8 mouse cellular contexts compared by ENCODE assay signal in the genomic region with DNA sequence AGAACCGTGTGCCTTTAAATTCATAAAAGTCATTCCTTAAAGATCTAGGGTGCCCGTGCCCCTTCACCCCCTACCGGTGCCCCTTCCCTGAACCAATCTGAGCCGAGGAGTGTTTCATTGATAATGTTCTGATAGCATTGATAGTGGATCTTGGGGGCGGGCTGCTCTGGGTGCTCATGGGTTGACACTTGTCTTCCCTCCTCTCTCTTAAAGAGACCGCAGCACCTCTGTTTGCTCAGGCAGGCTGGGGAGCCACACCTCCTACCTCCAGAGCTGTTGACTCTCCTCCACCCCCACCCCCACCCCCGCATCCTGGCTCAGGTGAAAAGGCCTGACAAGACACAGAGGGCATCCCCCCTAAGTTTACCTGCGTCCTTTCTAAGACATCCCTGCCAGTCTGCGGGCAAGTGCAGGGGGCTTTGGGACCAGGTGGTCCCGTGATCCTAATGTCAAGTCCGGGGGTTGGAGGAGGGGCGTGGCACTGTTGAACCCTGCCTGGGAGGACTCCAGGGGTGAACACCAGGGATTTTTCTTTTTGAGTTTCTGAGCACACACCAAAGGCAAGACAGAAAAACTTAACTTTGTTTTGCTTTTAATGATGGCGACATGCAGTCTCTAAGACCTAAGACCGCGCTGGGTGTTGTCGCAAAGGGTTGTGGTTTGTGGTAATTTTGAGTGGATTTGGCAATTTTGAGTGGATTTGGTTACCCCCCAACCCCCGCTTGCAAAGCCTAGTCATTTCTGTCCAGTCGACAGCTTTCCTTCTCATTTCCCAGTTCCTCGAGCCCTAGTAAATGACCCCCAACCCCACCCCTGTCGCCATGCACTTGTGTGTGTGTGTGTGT. TPM values are rescaled to one million over a fixed set of nuclear protein-coding genes. Genes with fewer than 3 reads are reported as not detected.
DNase-seq lines count a peak whose midpoint lies in the region; ATAC-seq and TF ChIP-seq lines count a peak whose summit lies in the region.

No protein-coding gene starts in this region.

- H3K4me2 ChIP-seq in neural tube, embryonic 11.5 days (ENCODE audit: low read depth): peak overlapping the region; percentile 100
- H3K4me2 ChIP-seq in limb, embryonic 13.5 days (replicated peaks): peak overlapping the region; percentile 98

- ATAC-seq in neural tube, embryonic 11.5 days (ENCODE audit: insufficient read depth, low FRiP score, low TSS enrichment): no peak
- no peak for ATAC-seq in limb, embryonic 13.5 days (ENCODE audit: low FRiP score, low read depth)

- peak overlapping the region; percentile 84 for H3K4me3 ChIP-seq in neural tube, embryonic 11.5 days (ENCODE audit: low read depth, low read length)
- H3K4me3 ChIP-seq in embryonic fibroblast, embryonic 13.5 days (ENCODE audit: insufficient read depth, low read length): peak overlapping the region; percentile 82
- peak overlapping the region; percentile 94 for H3K4me3 ChIP-seq in limb, embryonic 13.5 days

- peak overlapping the region; percentile 15; the same call in 1 of the 2 replicates for H3K9ac ChIP-seq in neural tube, embryonic 11.5 days (ENCODE audit: low read length)
- H3K9ac ChIP-seq in limb, embryonic 13.5 days: peak overlapping the region; percentile 100

- peaks cover 28% of the 10 kb centered on the region for H3K4me1 ChIP-seq in neural tube, embryonic 11.5 days (ENCODE audit: control insufficient read depth, insufficient read depth, low read length)
- peaks cover 16% of the 10 kb centered on the region; the same call in 1 of the 2 replicates for H3K4me1 ChIP-seq in embryonic fibroblast, embryonic 13.5 days (ENCODE audit: control insufficient read depth, insufficient read depth, low read length)
- H3K4me1 ChIP-seq in limb, embryonic 13.5 days: peaks cover 51% of the 10 kb centered on the region

- no peak for TF ChIP-seq CTCF in embryonic fibroblast, embryonic 13.5 days (IDR thresholded peaks at IDR 0.05; ENCODE audit: borderline replicate concordance, insufficient read depth, low read length)

- H3K27me3 ChIP-seq in neural tube, embryonic 11.5 days (ENCODE audit: control insufficient read depth, insufficient read depth, low read length): no peaks in the 10 kb centered on the region
- H3K27me3 ChIP-seq in limb, embryonic 13.5 days: no peaks in the 10 kb centered on the region

- WGBS in neural tube, embryonic 11.5 days: 40% methylated on average over 20 of the region's 20 CpGs
- 31% methylated on average over 20 of the region's 20 CpGs for WGBS in limb, embryonic 13.5 days

- DNase-seq in neural tube, embryonic 11.5 days (ENCODE audit: low spot score): no peak
- DNase-seq in neural tube, embryonic 10.5 days (ENCODE audit: extremely low spot score, low spot score): no peak
- DNase-seq in naive thymus-derived CD4-positive, alpha-beta T cell, adult 2 months (ENCODE audit: low read depth): peak; percentile 63
- no peak for DNase-seq in natural killer cell, adult 2 months (ENCODE audit: low spot score in 2 of 2)
- DNase-seq in spleen, postnatal 36 days (ENCODE audit: low spot score in 2 of 2): no peak
- no peak for DNase-seq in adrenal gland, adult 2 months

- no peak overlapping the region for H3K27ac ChIP-seq in neural tube, embryonic 11.5 days (ENCODE audit: low read depth, low read length)
- H3K27ac ChIP-seq in embryonic fibroblast, embryonic 13.5 days (ENCODE audit: insufficient read depth, low read length): no peak overlapping the region
- no peak overlapping the region for H3K27ac ChIP-seq in limb, embryonic 13.5 days

- no peak for TF ChIP-seq POLR2A in embryonic fibroblast, embryonic 13.5 days (IDR thresholded peaks at IDR 0.05; ENCODE audit: low read depth, low read length)

- H3K36me3 ChIP-seq in neural tube, embryonic 11.5 days (ENCODE audit: control insufficient read depth, insufficient read depth, low read length): peaks cover 13% of the 10 kb centered on the region
- H3K36me3 ChIP-seq in limb, embryonic 13.5 days: peaks cover 51% of the 10 kb centered on the region

- H3K9me3 ChIP-seq in neural tube, embryonic 11.5 days (ENCODE audit: control insufficient read depth, low read length): no peaks in the 10 kb centered on the region
- H3K9me3 ChIP-seq in limb, embryonic 13.5 days: no peaks in the 10 kb centered on the region

RNA-seq across cellular contexts. Expression of a gene that starts 3.0 kb away (rescaled TPM):
- 10.9 and 12.2 TPM in 2 replicates for polyA plus RNA-seq in neural tube, embryonic 11.5 days (2014; fragmentation: Nextera tagmentation; extraction: Ambion mirVana)
- polyA plus RNA-seq in embryonic fibroblast, embryonic 13.5 days (2011; ENCODE audit: insufficient read length, low read depth, missing spikeins): 12.4 and 15.1 TPM in 2 replicates
- polyA plus RNA-seq in limb, embryonic 13.5 days (2015; fragmentation: Nextera tagmentation; extraction: Ambion mirVana): 11.1 and 12.0 TPM in 2 replicates
- 10 to 100 TPM; 20.5 to 24.0 TPM for total RNA-seq in adrenal gland, adult 2 months (2021)
- polyA plus RNA-seq in adrenal gland, adult 2 months (2012; rRNA removed): 17.2 and 22.3 TPM in 2 replicates

RNA-seq across cellular contexts. Expression of a gene that starts 12.5 kb away (rescaled TPM):
- 1.6 and 2.6 TPM in 2 replicates for polyA plus RNA-seq in neural tube, embryonic 11.5 days (2014; fragmentation: Nextera tagmentation; extraction: Ambion mirVana)
- polyA plus RNA-seq in embryonic fibroblast, embryonic 13.5 days (2011; ENCODE audit: insufficient read length, low read depth, missing spikeins): 2.3 and 2.4 TPM in 2 replicates
- polyA plus RNA-seq in limb, embryonic 13.5 days (2015; fragmentation: Nextera tagmentation; extraction: Ambion mirVana): 3.7 and 4.6 TPM in 2 replicates
- total RNA-seq in adrenal gland, adult 2 months (2021): 1 to 10 TPM in 1 of 2 experiments, under 1 TPM in 1; 0.84 to 3.8 TPM
- 1.7 and 3.6 TPM in 2 replicates for polyA plus RNA-seq in adrenal gland, adult 2 months (2012; rRNA removed)

RNA-seq across cellular contexts. Expression of a gene that starts 24.2 kb away (rescaled TPM):
- polyA plus RNA-seq in neural tube, embryonic 11.5 days (2014; fragmentation: Nextera tagmentation; extraction: Ambion mirVana): 68.3 and 69.0 TPM in 2 replicates
- polyA plus RNA-seq in embryonic fibroblast, embryonic 13.5 days (2011; ENCODE audit: insufficient read length, low read depth, missing spikeins): 23.0 and 28.4 TPM in 2 replicates
- polyA plus RNA-seq in limb, embryonic 13.5 days (2015; fragmentation: Nextera tagmentation; extraction: Ambion mirVana): 99.6 and 104 TPM in 2 replicates
- 10 to 100 TPM; 20.5 to 29.1 TPM for total RNA-seq in adrenal gland, adult 2 months (2021)
- 17.9 and 22.6 TPM in 2 replicates for polyA plus RNA-seq in adrenal gland, adult 2 months (2012; rRNA removed)

RNA-seq across cellular contexts. Expression of a gene that starts 37.6 kb away (rescaled TPM):
- polyA plus RNA-seq in neural tube, embryonic 11.5 days (2014; fragmentation: Nextera tagmentation; extraction: Ambion mirVana): not detected in 2 replicates
- polyA plus RNA-seq in embryonic fibroblast, embryonic 13.5 days (2011; ENCODE audit: insufficient read length, low read depth, missing spikeins): not detected in 2 replicates
- not detected in 2 replicates for polyA plus RNA-seq in limb, embryonic 13.5 days (2015; fragmentation: Nextera tagmentation; extraction: Ambion mirVana)
- 10 to 100 TPM in 1 of 2 experiments, 1 to 10 TPM in 1; 5.0 to 11.2 TPM for total RNA-seq in adrenal gland, adult 2 months (2021)
- 1.0 and 2.2 TPM in 2 replicates for polyA plus RNA-seq in adrenal gland, adult 2 months (2012; rRNA removed)
